Mouse (Mus musculus): ENCODE measurements at regions not wholly inside any gene's neighbourhood (a gene's known extent, or its start where the extent isn't known, plus 50 kb on each side); places are given as distances from the start of the nearest gene placed in this dataset.

- DNase-seq: no peak
Measured at GRCm38 (mm10) chr8:90762390-90762789, 54.8 kb downstream of the Gm19935 start.

- DNase-seq: no peak
Measured at GRCm38 (mm10) chr8:90761947-90762346, 55.2 kb downstream of the Gm19935 start.

DNA sequence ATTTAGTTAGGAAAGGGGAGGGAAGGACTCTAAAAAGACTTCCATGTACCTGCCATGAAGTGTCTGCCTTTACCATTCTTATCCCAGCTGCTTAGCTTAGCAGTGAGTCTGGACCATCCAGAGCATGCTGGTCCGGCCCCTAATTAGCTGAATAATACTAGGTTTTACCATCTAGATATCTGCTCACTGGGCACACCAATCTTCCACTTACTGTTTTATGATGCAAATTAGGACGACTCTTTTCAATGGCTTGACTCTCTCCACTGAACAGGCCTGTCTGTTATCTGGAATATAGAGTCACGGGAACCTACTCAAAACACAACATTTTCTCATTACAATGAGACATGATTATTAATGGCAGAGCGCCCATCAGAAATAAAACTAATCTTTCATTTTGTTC, 55.7 kb downstream of the Gm19935 start:
- no peak for DNase-seq

DNA sequence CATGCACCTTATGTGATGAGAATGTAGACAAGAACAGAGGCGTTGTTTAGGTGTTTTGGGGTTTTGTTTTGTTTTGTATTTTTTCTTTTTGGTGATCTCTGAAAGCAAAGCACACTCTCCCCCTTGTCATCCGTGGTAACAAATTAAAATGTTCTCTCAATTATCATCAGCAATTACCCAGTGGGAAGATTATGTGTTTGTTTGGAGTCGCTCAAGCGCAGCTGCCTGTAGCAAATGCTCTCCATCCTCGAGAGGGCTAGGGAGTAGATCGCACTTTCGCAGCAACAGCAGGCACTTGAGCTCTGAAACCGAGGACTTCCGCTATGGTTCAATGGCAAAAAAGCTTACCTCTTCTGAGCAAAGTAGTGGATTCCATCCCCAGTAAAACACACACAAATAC, 57.7 kb downstream of the Gm19935 start:
- DNase-seq: no peak

DNA sequence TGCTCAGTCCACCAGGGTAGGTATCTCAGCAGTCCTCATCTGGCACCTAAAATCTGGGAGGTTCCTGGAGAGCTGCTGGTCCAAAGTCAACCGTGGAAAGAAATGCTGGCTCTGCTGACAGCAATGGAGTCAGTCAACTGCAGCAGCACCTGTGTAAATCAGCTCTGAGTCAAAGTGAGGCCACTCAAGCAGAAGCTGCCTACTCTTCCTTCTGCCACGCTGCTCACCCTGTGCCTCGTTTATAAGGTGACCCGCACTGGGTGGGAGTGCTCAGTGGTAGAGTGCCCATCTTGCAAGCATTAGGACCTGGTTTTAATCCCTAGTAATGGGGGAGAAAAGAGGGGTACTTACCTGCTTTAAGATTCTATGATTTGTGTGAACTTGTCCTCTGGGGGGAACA, 62.2 kb downstream of the Gm19935 start:
- DNase-seq: no peak

DNA sequence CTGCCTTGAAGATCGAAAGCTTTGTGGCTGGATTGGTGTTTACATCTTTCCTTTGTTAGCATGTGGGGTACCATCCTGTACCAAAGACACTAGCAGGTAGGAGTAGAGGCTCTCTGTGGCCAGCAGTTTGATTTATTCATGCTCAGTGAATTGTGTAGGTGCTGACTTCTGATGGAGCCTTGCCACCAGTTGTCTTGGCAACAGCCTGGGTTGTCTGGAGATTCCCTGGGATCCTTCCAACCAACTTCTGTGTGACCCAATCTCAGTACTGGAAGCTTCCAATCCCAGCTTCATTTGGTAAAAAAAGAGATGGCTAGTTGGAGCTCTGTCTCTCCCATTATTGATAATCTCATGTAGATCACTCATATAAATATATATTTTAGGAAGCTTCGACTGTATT, 73.6 kb downstream of the Gm19935 start:
- DNase-seq: no peak

GRCm38 (mm10) chr8:90740963-90741733, 76.0 kb downstream of the Gm19935 start:
- DNase-seq: no peak

DNA sequence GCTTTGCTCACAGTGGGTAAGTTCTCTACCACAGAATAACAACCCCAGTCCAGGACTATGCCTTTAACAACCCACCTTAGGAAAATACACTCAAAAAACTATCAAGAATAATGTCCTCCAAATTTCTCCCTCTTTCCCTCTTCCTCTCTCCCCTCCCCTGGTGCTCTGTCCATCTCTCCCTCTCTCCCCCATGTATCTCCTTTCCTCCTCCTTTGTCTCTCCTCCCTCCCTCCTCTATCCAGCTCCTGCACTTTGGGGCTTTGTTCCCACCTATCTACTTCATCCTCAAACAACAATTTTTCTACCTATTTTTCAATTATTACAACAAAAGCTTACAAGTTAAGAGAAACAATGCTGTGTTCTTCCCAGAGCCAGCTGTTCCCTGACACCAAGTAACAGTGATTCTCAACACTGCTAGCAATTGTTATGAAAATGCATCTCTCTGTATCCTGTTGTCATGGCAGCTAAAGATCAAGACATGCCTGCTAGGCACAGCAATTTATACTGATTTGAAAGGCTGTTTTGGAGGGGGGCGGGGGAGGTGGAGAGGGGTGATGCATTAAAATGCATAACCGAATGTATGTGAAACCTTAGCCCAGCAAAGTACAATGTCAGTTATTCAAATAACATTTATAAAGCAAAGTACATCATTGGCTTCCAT, 76.8 kb downstream of the Gm19935 start:
- DNase-seq: no peak

DNA sequence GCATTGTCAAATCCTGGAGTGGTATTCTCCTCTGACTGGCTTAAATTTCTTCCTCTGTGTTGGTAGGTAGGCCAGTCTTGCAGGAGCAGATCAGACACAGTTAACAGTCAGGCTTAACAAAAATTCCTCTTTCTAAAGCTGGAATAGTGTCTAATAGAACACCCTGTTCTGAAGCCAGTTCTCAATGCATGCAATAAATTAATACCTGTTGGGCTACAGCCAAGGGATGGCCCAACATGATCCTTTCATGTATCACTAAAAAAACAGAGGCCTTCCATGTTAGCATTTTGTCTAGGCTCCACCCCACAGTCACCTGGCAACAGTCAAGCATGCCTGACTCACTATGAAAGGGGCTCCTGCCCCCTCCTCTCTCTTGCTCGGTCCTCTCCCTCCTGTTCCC, 89.2 kb downstream of the Gm19935 start:
- no peak for DNase-seq

GRCm38 (mm10) chr8:90725188-90725587, 92.0 kb downstream of the Gm19935 start:
- no peak for DNase-seq

- DNase-seq: no peak
Measured at GRCm38 (mm10) chr8:90716436-90716835, 100.8 kb downstream of the Gm19935 start.

GRCm38 (mm10) chr8:90708524-90708923, 108.7 kb downstream of the Gm19935 start:
- DNase-seq: peak; percentile 54 to 70

GRCm38 (mm10) chr8:90692516-90692915, 124.7 kb downstream of the Gm19935 start:
- no peak for DNase-seq

DNA sequence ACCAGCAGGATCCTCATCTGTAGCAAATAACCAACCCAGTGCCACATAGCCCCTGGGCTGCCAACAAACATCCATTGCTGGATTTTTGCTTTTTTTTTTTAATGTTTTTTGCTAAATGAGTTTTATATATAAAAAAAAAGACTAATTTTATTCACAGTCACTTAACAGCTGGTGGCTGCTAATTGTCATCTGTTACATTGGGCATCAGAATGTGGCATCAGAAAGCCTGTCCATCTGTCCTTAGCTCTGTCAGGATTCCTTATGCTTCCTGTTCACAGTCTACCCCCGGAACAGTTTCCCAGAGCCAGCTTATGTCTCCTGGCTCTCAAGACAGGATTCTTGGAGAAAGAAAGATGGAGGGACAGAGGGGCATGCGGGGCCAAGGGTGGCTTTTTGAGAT, 132.1 kb downstream of the Gm19935 start:
- no peak for DNase-seq

GRCm38 (mm10) chr8:90670471-90671057, 146.6 kb downstream of the Gm19935 start:
- no peak for DNase-seq

DNA sequence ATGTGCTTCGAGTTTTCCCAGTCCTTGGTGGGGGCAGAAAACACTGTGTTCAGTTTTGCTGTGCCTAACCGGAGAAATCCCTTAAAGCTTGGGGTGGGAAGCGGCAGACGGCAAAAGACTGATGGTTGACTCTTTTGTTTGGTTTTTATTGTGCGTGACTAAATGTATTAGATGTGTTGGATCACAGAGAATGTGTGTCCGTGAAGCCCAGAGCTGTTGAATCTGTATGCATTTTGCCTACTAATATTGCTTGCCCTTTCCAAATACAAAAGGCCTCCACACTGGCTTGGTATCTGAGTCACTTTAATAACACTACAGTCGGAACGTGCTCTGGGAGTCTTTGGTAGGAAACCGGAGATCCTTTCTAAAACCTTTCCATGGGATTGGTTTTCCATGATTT, 147.8 kb downstream of the Gm19935 start:
- DNase-seq: no peak

GRCm38 (mm10) chr8:90659066-90659465, 158.1 kb downstream of the Gm19935 start:
- no peak for DNase-seq

GRCm38 (mm10) chr8:90657641-90658051, 159.5 kb downstream of the Gm19935 start:
- peak; percentile 57 to 64 for DNase-seq

DNA sequence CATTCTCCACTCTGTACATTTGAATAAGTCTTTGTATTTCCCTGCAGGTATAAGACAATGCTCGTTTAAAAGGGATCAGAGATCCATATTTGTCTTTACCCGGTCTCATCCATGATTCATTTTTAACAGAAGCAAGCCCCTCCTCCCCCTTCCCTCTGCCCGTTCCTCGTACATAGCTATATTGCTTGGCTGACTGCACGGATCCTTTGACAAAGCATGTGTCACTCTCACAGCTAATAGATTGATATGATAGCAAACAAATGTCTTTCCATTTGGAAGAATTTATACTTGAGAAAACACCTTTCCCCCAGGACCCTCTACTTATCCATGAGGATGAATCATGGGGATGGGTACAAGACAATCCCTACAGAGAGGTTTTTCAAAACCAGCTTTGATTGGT, 160.1 kb downstream of the Gm19935 start:
- no peak for DNase-seq

DNA sequence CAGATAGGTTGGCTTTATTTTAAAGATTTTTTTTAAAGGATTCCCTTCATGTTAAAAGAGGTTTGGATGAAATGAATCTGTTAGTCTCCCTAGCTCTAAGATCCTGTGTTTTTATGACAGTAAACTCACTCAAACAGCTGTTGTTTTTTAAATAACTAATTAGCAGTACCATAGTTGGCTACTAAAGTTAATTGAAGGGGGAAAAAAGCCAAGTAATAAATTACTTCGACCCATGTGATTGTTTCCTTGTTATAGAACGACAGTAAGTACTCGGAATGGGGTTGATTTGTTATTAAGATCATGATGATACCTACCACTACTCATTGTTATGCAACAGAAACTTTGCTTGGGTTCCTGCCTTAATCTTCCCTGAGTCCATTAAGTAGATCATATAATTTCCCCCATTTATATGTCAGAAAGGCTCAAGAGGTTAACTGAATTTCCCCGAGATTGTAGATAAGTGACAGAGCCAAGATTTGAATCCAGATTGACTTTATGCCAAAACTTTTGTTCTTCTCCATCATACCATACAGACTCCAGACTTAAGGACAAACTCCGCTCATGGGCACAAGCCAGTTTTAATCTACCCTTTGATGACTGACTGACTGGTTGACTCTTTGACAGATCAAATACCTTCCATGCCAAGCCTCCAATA, 160.6 kb downstream of the Gm19935 start:
- no peak for DNase-seq

DNA sequence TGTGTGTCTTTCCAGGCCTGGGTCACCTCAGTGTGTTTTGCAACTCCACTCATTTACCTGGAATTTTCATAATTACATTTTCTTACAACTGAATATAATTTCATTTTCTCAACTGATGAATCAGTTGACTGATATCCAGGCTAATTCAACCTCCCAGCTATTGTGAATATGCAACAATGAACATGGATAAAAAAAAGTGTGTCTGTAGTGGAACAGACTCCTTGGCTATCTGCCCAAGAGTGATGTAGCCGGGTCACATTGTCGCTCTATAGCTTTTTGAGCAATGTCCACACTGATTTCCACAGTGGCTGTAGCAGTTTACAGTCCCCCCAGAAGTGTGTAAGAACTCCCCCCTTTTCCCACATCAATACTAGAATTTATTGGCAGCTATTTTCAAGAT, 162.4 kb downstream of the Gm19935 start:
- no peak for DNase-seq

GRCm38 (mm10) chr8:90642392-90642791, 174.8 kb downstream of the Gm19935 start:
- DNase-seq: no peak

DNA sequence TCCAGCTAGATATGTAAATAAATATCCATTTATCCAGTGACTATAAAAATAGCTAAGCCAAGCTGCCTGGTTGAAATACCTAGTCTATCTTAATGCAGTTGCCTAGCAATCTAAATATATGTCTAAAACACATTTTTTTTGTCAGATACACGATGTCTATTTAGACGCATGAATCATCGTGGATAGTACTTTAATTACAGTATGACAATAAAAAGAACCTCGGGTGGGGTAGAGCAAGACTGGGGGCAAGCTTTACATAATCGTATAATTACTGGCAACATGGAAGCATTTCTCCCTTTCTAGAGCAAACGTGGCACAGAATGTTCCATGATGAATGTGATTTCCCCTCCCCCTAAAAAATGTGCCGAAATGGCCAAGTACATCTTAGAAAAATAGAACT, 180.4 kb downstream of the Gm19935 start:
- no peak for DNase-seq
